Mouse (Mus musculus) CH12.LX (cell line): Measurements from ENCODE around the gene Hps1. TPM values are rescaled to one million over a fixed set of nuclear protein-coding genes. Genes with fewer than 3 reads are reported as not detected.
A peak's percentile ranks its signal among the peaks of the same experiment; 100 is the strongest.

Experiments used
- DNase-seq: peaks from one replicate; pipeline ENCODE4 v3.0.0-alpha.2; 2013; ENCODE audit errors: extremely low read depth
- H3K27ac ChIP-seq: 2 replicates; pipeline ENCODE4 v1.5.1; 2012; ENCODE audit warnings: low read depth, mild to moderate bottlenecking, control low read depth, moderate library complexity; ENCODE audit not compliant: insufficient read depth
- H3K27me3 ChIP-seq: replicated peaks from 2 replicates; pipeline ENCODE3; 2012; ENCODE audit warnings: inconsistent platforms
- H3K36me3 ChIP-seq, 2 experiments: replicated peaks in 1 of 2; 2 replicates each; pipeline versions ENCODE3 to v1.6.1; 2012; ENCODE audit warnings: inconsistent platforms in 1 of 2, low read length in 1 of 2, mild to moderate bottlenecking in 1 of 2, mixed read lengths in 1 of 2, moderate library complexity in 1 of 2; ENCODE audit not compliant: control insufficient read depth in 1 of 2, insufficient read depth in 1 of 2
- H3K4me1 ChIP-seq, 2 experiments: 2 replicates each; pipeline ENCODE4 v1.6.1; 2012; ENCODE audit warnings: inconsistent platforms in 1 of 2, moderate library complexity in 1 of 2; ENCODE audit not compliant: insufficient read depth in 2 of 2, control insufficient read depth in 1 of 2
- H3K4me2 ChIP-seq: 2 replicates; pipeline ENCODE4 v1.6.1; 2012; ENCODE audit warnings: low read depth, mild to moderate bottlenecking, control low read depth; ENCODE audit not compliant: poor library complexity, insufficient read depth, severe bottlenecking
- H3K4me3 ChIP-seq, 3 experiments: fragments of 150-350 bp in 1 of 3; sonication (generic) in 1 of 3; replicated peaks in 1 of 3; 2 replicates each; pipeline versions ENCODE3 to v1.5.1; 2011 to 2012; ENCODE audit warnings: low read depth in 2 of 3, low read length in 2 of 3, mild to moderate bottlenecking in 2 of 3, moderate library complexity in 2 of 3, control low read depth in 1 of 3, improper control_type of control experiment in 1 of 3, inconsistent platforms in 1 of 3, mixed read lengths in 1 of 3; ENCODE audit not compliant: poor library complexity in 1 of 3
- H3K79me2 ChIP-seq: replicated peaks from 2 replicates; pipeline ENCODE4 v1.6.1; 2012; ENCODE audit warnings: mild to moderate bottlenecking, moderate library complexity; ENCODE audit not compliant: control insufficient read depth, poor library complexity, insufficient read depth, severe bottlenecking; ENCODE audit errors: extremely low read depth
- H3K9ac ChIP-seq: 2 replicates; pipeline ENCODE4 v1.6.1; 2012; ENCODE audit warnings: low read depth, mild to moderate bottlenecking, control low read depth, moderate library complexity; ENCODE audit not compliant: insufficient read depth
- H3K9me3 ChIP-seq: replicated peaks from 2 replicates; pipeline ENCODE3; 2012; ENCODE audit warnings: low read length, inconsistent platforms, mixed read lengths
- CHD1 ChIP-seq: IDR thresholded peaks from 2 replicates; pipeline ENCODE4 v1.6.1; 2012; ENCODE audit warnings: low read depth, low read length, improper control_type of control experiment, inconsistent platforms
- CTCF ChIP-seq, 2 experiments: IDR thresholded peaks in 1 of 2; conservative IDR thresholded peaks in 1 of 2; 2 replicates each; pipeline ENCODE4 v1.5.1; 2011 to 2012; ENCODE audit warnings: low read depth in 2 of 2, low read length in 2 of 2, improper control_type of control experiment in 1 of 2, inconsistent platforms in 1 of 2, mild to moderate bottlenecking in 1 of 2, moderate library complexity in 1 of 2
- E2F4 ChIP-seq: IDR thresholded peaks from 2 replicates; pipeline ENCODE4 v1.6.1; 2011; ENCODE audit warnings: low read depth, low read length, improper control_type of control experiment; ENCODE audit not compliant: insufficient replicate concordance
- ELF1 ChIP-seq: IDR thresholded peaks from 2 replicates; pipeline ENCODE4 v1.6.1; 2014; ENCODE audit warnings: low read depth, mild to moderate bottlenecking, inconsistent platforms, low read length, improper control_type of control experiment
- IRF4 ChIP-seq: IDR thresholded peaks from 2 replicates; pipeline ENCODE4 v1.6.1; 2014; ENCODE audit warnings: low read depth, mild to moderate bottlenecking, inconsistent platforms, low read length, improper control_type of control experiment
- JUN ChIP-seq: IDR thresholded peaks from 2 replicates; pipeline ENCODE4 v1.6.1; 2011; ENCODE audit warnings: low read depth, mild to moderate bottlenecking, low read length, improper control_type of control experiment, moderate library complexity; ENCODE audit not compliant: insufficient read depth
- MAX ChIP-seq: IDR thresholded peaks from 2 replicates; pipeline ENCODE4 v1.6.1; 2011; ENCODE audit warnings: low read length, improper control_type of control experiment
- MEF2A ChIP-seq: IDR thresholded peaks from 2 replicates; pipeline ENCODE4 v1.6.1; 2014; ENCODE audit warnings: low read depth, mild to moderate bottlenecking, inconsistent platforms, low read length, improper control_type of control experiment, borderline replicate concordance
- NELFE ChIP-seq: IDR thresholded peaks from 2 replicates; pipeline ENCODE4 v1.6.1; 2011; ENCODE audit warnings: low read depth, low read length, improper control_type of control experiment
- RAD21 ChIP-seq: IDR thresholded peaks from 2 replicates; pipeline ENCODE4 v1.6.1; 2011; ENCODE audit warnings: low read depth, mild to moderate bottlenecking, low read length, improper control_type of control experiment, moderate library complexity
- SMC3 ChIP-seq: IDR thresholded peaks from 2 replicates; pipeline ENCODE4 v1.6.1; 2011; ENCODE audit warnings: low read depth, low read length, improper control_type of control experiment
- UBTF ChIP-seq: IDR thresholded peaks from 2 replicates; pipeline ENCODE4 v1.6.1; 2012; ENCODE audit warnings: low read depth, mild to moderate bottlenecking, inconsistent platforms, low read length, improper control_type of control experiment, moderate library complexity
- USF1 ChIP-seq: IDR thresholded peaks from 2 replicates; pipeline ENCODE4 v1.6.1; 2014; ENCODE audit warnings: low read depth, mild to moderate bottlenecking, inconsistent platforms, low read length, improper control_type of control experiment
- ZC3H11A ChIP-seq: IDR thresholded peaks from 2 replicates; pipeline ENCODE4 v1.6.1; 2012; ENCODE audit warnings: low read depth, mild to moderate bottlenecking, inconsistent platforms, low read length, improper control_type of control experiment
- ZKSCAN1 ChIP-seq: IDR thresholded peaks from 2 replicates; pipeline ENCODE4 v1.6.1; 2012; ENCODE audit warnings: low read depth, inconsistent platforms, low read length, improper control_type of control experiment, borderline replicate concordance
- dilution Hi-C: fragments of 300-500 bp; cut with MboI; formaldehyde crosslinking; loops from 2 replicates; pipeline ENCODE4 v1.14.3; 2020; ENCODE audit warnings: low sequenced_read_pairs; ENCODE audit not compliant: extremely low pct_unique_long_range_greater_than_20kb, extremely low pct_ligation_motif_present
- in situ Hi-C: fragments of 300-500 bp; cut with MboI; formaldehyde crosslinking; loops from 3 replicates; pipeline ENCODE4 v1.14.3; 2019; ENCODE audit warnings: low sequenced_read_pairs, low pct_ligation_motif_present, low pct_unique_long_range_greater_than_20kb, mixed read lengths
- polyA plus RNA-seq: library from polyadenylated mRNA; unstranded; fragments of >175 nt; gene quantifications from 2 replicates; pipeline ENCODE4 v1.2.1, GENCODE M21; 2012; ENCODE audit warnings: low read depth; ENCODE audit not compliant: insufficient read length
- total RNA-seq, 2 experiments: library from RNA; depleted of rRNA; stranded (reverse); fragments of 300-350 nt in 1 of 2; fragments of >200 nt in 1 of 2; gene quantifications; 2 replicates each; pipeline ENCODE4 v1.2.3; 2012 to 2014

The Hps1 gene
- total and polyA plus RNA-seq, 3 experiments, result 17.7 to 29.7 (median 21.4) TPM

GRCm38 (mm10) chr19:42795801-42796200 is 16.0 kb upstream of the Hps1 start:
- TF ChIP-seq MEF2A (no peak), ELF1 (no peak)
- H3K4me1 ChIP-seq, result peaks cover 0 to 4% of the 10 kb centered on the region in 2 experiments; a peak in 2 of 4 replicates
- no peak overlapping the region for H3K4me3 ChIP-seq
- no peaks in the 10 kb centered on the region for H3K27me3 ChIP-seq
- no peak for DNase-seq
- dilution Hi-C loops, result no loop called here
- H3K9me3 ChIP-seq, result no peaks in the 10 kb centered on the region
- in situ Hi-C loops, result no loop called here
- no peaks in the 10 kb centered on the region for H3K36me3 ChIP-seq
- H3K9ac ChIP-seq, result no peak overlapping the region
- H3K4me2 ChIP-seq, result no peak overlapping the region
- no peak overlapping the region for H3K27ac ChIP-seq
- no peaks in the 10 kb centered on the region for H3K79me2 ChIP-seq

GRCm38 (mm10) chr19:42794914-42795613 is 15.3 kb upstream of the Hps1 start:
- no peaks in the 10 kb centered on the region for H3K9me3 ChIP-seq
- no peaks in the 10 kb centered on the region for H3K36me3 ChIP-seq
- H3K9ac ChIP-seq, result no peak overlapping the region
- H3K27me3 ChIP-seq, result no peaks in the 10 kb centered on the region
- dilution Hi-C loops (no loop called here), in situ Hi-C loops (no loop called here)
- H3K27ac ChIP-seq, result no peak overlapping the region
- DNase-seq, result peak; percentile 81
- no peak overlapping the region for H3K4me3 ChIP-seq
- H3K4me2 ChIP-seq, result peak overlapping the region; percentile 48
- H3K4me1 ChIP-seq, result peaks cover 0 to 4% of the 10 kb centered on the region in 2 experiments; a peak in 2 of 4 replicates
- peak; percentile 67 to 90 for TF ChIP-seq CTCF (conservative IDR thresholded peaks at IDR 0.05 in 1 of 2, IDR thresholded peaks at IDR 0.05 in 1 of 2; ENCODE audit: low read depth in 2 of 2, low read length in 2 of 2)
- 0 out of 2 replicates have a peak, but pooled peaks have one; percentile 39 for TF ChIP-seq IRF4
- no peak for TF ChIP-seq NELFE
- TF ChIP-seq CHD1, result no peak
- no peak for TF ChIP-seq UBTF
- TF ChIP-seq ELF1, result peak; percentile 33; the same call in 1 of the 2 replicates
- TF ChIP-seq ZC3H11A, result peak; percentile 63
- TF ChIP-seq MAX, result no peak
- no peak for TF ChIP-seq ZKSCAN1
- TF ChIP-seq E2F4, result no peak
- no peak for TF ChIP-seq JUN
- peak; percentile 95 for TF ChIP-seq RAD21
- TF ChIP-seq SMC3, result peak; percentile 86
- no peak for TF ChIP-seq USF1
- no peaks in the 10 kb centered on the region for H3K79me2 ChIP-seq
